Mouse (Mus musculus) T-helper 2 cell (primary cell): ENCODE measurements at regions not wholly inside any gene's neighbourhood (a gene's known extent, or its start where the extent isn't known, plus 50 kb on each side); places are given as distances from the start of the nearest gene placed in this dataset.

Experiments used
- in situ Hi-C: fragments of 300-600 bp; cut with MboI, MseI; formaldehyde crosslinking; loops from one replicate; pipeline ENCODE4 v1.15.1; 2025; ENCODE audit warnings: high pct_unique_total_duplicates

- in situ Hi-C loops = no loop called here
Measured at GRCm38 (mm10) chr6:98178005-98178404, 164.5 kb downstream of the Gm765 start.

GRCm38 (mm10) chr6:98149043-98149813 is 193.3 kb downstream of the Gm765 start:
- in situ Hi-C loops = loop anchor here (25.0 kb wide), 1 partner anchor 713 kb away; no protein-coding TSS in a partner anchor

- in situ Hi-C loops = loop anchor here (25.0 kb wide), 1 partner anchor 714 kb away; no protein-coding TSS in a partner anchor
Measured at GRCm38 (mm10) chr6:98147855-98148254, 194.7 kb downstream of the Gm765 start.

GRCm38 (mm10) chr6:98132931-98133330 is 209.6 kb downstream of the Gm765 start:
- in situ Hi-C loops = loop anchor here (25.0 kb wide), 1 partner anchor 729 kb away; no protein-coding TSS in a partner anchor

GRCm38 (mm10) chr6:98125434-98125833 is 217.1 kb downstream of the Gm765 start:
- in situ Hi-C loops = loop anchor here (25.0 kb wide), 1 partner anchor 737 kb away; no protein-coding TSS in a partner anchor

GRCm38 (mm10) chr6:98118355-98119150 is 224.0 kb downstream of the Gm765 start:
- in situ Hi-C loops = loop anchor here (10.0 to 25.0 kb wide), 2 partner anchors 276 to 1469 kb away; no protein-coding TSS in a partner anchor

GRCm38 (mm10) chr6:98114327-98115134 is 228.0 kb downstream of the Gm765 start:
- in situ Hi-C loops = loop anchor here (10.0 to 25.0 kb wide), 2 partner anchors 280 to 1473 kb away; no protein-coding TSS in a partner anchor

- in situ Hi-C loops = loop anchor here (10.0 to 25.0 kb wide), 2 partner anchors 281 to 1474 kb away; no protein-coding TSS in a partner anchor
Measured at GRCm38 (mm10) chr6:98113708-98114107, 228.8 kb downstream of the Gm765 start.

GRCm38 (mm10) chr6:98112495-98113115 is 229.9 kb downstream of the Gm765 start:
- in situ Hi-C loops = loop anchor here (10.0 to 25.0 kb wide), 2 partner anchors 282 to 1475 kb away; no protein-coding TSS in a partner anchor

- in situ Hi-C loops = loop anchor here (5.0 to 25.0 kb wide), 2 partner anchors 160 to 1480 kb away; no protein-coding TSS in a partner anchor
Measured at GRCm38 (mm10) chr6:98107123-98107522, 235.4 kb downstream of the Gm765 start.

- in situ Hi-C loops = loop anchor here (5.0 to 25.0 kb wide), 2 partner anchors 162 to 1482 kb away; no protein-coding TSS in a partner anchor
Measured at GRCm38 (mm10) chr6:98105280-98106090, 237.1 kb downstream of the Gm765 start.

GRCm38 (mm10) chr6:98104432-98104831 is 238.1 kb downstream of the Gm765 start:
- in situ Hi-C loops = loop anchor here (25.0 kb wide), 1 partner anchor 1483 kb away; no protein-coding TSS in a partner anchor

- in situ Hi-C loops = loop anchor here (25.0 kb wide), 1 partner anchor 1486 kb away; no protein-coding TSS in a partner anchor
Measured at GRCm38 (mm10) chr6:98101023-98101422, 241.5 kb downstream of the Gm765 start.

- in situ Hi-C loops = no loop called here
Measured at GRCm38 (mm10) chr6:98099126-98099525, 243.4 kb downstream of the Gm765 start.

- in situ Hi-C loops = no loop called here
Measured at GRCm38 (mm10) chr6:98095243-98095642, 247.3 kb downstream of the Gm765 start.

- in situ Hi-C loops = no loop called here
Measured at GRCm38 (mm10) chr6:98089185-98089584, 253.4 kb downstream of the Gm765 start.

GRCm38 (mm10) chr6:98080076-98080475 is 262.5 kb downstream of the Gm765 start:
- in situ Hi-C loops = no loop called here
